Mouse (Mus musculus) thymus, adult 2 months (tissue): Measurements from ENCODE around the gene Zfp292.

ENCODE experiments used
- CTCF ChIP-seq: fragments of 200-500 bp; IDR thresholded peaks from 2 replicates; pipeline ENCODE4 v1.5.1; 2012; ENCODE audit warnings: mild to moderate bottlenecking, control low read depth, low read length, moderate library complexity, borderline replicate concordance; ENCODE audit not compliant: control insufficient read depth, poor library complexity, insufficient read depth; ENCODE audit errors: extremely low read depth
- POLR2A ChIP-seq: fragments of 200-500 bp; IDR thresholded peaks from 2 replicates; pipeline ENCODE4 v1.6.1; 2012; ENCODE audit warnings: mild to moderate bottlenecking, low read length, control low read depth, moderate library complexity; ENCODE audit not compliant: control insufficient read depth, poor library complexity, insufficient read depth; ENCODE audit errors: extremely low read depth

- TF ChIP-seq CTCF, result no peak
- TF ChIP-seq POLR2A, result no peak
These were observed 39.9 kb downstream of the Zfp292 start for GRCm38 (mm10) chr4:34842826-34843225.
